Mouse (Mus musculus): Measurements from ENCODE around the gene Tet1.

The Tet1 gene

DNA sequence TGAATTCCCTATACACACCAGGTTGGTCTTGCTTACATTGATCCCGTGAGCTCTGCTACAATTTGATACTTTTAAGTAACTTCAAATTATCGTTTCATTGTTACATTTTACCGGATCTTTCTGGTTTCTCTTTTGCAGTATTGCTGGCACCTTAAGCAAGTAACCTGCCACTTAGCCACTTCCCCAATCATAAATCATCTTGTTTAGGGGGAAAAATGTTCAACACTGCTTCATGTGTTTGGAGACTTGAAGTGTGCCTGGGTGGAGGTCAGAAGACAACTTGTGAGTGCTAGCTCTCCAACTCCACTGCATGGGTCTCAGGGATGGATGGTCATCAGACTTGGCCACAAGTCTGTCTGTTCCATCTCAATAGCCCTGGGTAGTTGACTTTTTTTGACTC lies 17.8 kb downstream of the Tet1 start:
- no peak for DNase-seq

- DNase-seq: peak; percentile 67 to 73
Observed at GRCm38 (mm10) chr10:62886799-62887591, 21.8 kb downstream of the Tet1 start.

- DNase-seq: no peak
Observed at GRCm38 (mm10) chr10:62885969-62886798, 22.6 kb downstream of the Tet1 start.

GRCm38 (mm10) chr10:62885460-62885859 lies 23.3 kb downstream of the Tet1 start:
- no peak for DNase-seq

DNA sequence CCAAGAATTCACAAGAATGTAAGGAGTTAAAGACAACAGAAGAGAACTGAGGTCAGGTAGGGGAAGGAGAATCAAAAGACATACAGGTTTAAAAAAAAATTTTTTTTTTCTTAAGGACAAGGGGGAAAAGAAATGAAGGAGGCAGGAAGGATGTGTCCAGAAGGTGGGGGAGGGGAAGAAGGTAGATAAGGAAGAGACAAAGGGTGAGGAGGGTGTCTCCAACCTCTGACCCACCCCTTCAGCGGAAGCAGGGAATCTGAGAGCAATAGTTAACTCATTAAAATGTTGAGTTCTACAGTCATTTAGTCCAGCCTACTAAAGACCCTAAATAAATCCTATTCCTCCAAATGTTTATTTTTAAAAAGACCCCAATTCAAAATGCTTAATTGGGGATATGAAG lies 24.3 kb downstream of the Tet1 start:
- DNase-seq: no peak

DNA sequence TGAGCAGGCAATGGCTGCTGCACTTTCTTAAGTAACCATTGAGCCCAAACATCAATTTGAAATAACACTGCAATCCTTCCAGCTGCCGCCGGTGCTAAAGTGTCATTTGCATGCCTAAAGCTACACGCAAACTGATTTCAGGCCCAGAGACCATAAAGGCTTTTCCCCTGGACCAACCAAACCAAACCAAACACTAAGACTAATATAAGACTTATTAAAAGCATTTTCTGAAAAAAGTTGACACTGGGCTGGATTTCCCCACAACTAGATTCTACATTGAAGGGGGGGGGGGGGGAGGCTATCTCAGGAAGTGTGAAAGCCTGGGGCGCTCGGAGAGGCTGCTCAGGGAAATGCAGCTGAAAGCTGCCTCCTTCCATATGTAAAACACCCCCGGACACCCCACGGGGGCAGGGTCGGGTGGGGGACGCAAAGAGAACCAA lies 24.8 kb downstream of the Tet1 start:
- no peak for DNase-seq

- no peak for DNase-seq
Observed at GRCm38 (mm10) chr10:62881211-62881610, 27.6 kb downstream of the Tet1 start.

DNA sequence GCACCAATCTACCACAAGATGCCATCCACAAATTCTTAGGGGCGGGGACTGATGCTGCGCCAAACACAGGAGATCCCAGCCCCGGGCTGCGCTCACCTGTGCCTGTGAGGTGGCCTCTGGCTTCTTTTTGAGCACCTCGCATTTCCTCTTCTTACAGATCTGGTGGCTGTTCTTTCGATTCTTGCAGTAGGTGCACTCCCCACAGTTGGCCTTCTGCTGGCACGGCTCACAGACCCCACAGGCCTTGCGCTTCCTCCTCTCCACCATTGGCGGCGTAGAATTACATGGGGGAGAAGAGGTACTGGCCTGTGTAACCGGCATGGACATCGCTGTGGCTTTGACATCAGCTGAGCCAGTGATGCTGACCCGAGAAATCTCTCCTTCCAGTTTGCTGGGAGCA lies 30.7 kb downstream of the Tet1 start:
- DNase-seq: no peak

DNA sequence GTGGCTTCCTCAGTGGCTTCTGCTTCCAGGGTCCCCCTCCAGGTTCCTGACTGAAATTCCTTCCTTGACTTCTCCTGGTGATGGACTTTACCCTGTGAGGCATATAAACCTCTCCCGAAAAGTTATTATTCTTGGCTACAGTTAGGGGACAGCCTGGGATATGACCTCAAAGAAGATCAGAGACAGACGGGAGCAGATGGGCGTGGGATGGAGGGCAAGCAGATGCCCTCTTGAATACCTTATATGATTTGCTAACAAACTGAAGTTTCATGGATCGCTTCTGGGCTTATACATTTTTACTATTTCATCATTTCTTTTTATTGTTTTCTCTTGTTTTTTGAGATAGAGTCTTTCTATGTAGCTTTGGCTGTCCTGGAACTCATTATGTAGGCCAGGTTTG lies 33.2 kb downstream of the Tet1 start:
- DNase-seq: no peak

GRCm38 (mm10) chr10:62874828-62875227 lies 34.0 kb downstream of the Tet1 start:
- no peak for DNase-seq

DNA sequence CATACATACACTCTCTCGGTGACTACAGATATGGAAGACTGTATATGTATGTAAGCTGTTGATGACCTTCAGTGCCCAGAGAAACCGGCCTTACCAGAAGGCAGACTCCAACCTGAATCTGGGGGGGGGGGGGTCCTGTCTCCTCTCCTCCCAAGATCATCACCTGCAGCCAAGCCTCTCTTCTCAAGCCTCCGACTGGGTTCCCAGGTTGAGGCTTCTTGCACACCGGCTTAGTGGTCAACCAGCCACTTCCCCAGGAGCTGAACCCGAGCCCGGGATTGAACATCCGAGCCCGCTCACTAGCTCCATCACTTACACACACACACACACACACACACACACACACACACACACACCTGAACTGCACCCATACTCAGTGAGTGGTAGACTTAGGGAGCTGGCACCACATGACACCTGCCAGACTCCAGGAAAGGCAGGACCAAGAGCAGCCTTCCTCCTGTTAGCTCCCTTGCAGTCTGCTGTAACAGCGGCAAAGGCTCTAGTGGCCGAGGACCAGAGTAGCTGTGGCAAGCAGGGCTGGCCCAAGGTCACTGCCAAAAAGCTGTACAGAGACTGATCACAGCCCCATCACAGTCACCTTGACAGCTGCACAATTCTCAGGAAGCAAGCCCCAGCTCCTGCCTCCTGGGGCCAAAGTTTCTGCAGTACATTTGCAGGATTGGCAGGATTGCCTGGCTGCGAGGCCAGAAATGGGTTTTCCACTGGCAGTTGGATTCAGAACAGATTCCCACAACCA lies 42.6 kb downstream of the Tet1 start:
- peak; percentile 57 to 63 for DNase-seq

DNA sequence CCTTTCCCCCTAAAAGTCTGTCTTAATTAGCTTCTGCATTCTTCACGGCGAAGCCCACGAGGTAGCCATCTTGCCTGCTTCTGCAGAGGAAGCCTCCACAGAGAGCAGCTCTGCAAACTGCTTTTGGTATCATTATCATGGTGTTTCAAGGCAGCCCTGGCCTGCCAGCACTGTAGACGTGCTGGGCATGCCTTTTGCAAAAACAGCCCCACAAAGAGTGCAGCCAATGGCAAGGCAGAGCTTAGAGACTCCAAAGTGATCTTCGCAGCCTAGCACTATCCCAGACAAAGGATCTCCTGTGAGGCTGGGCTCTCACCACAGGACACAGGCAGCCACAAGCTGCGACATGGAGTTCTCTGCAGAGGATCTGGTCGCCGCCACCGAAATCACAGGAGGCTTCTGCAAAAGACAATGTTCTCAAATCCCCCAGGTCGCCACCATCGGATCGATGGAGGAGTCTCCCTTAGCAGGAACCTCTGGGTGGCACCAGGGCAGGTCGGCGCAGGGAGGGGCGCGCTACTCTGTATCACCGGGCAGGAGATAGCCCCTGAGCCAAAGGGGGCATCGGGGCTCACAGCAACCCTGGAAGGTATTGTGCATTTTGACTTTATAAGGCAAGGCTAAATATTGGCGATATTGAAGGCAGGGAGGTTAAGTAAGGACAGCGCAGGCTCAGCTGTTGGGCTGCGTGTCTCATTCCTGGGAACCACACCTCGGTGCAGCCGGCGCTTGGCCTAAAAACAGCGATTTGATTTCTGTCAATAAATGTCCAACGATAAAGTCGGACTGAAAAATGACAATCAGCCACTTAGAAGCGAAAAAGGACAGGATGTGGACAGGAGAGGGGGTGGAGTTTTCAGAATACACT lies 43.4 kb downstream of the Tet1 start:
- peak; percentile 83 to 88 for DNase-seq

DNA sequence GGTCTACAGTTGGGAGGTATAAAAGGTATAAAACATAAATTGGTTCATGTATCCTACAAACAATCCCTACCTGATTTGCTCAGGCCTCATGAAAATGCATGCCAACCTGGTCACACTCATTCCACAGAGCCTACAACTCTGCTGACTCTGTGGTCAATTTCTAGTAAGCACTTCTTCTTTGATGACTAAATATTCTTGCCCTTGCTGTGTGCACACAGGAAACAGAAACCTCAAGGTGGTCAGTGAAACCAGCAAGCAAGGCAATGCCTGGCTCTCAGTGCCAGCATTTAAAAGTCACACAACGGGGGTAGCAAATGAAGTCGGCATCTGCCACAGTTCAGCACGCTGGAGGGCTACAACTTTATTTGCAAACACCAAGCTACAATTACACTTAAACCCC lies 45.2 kb downstream of the Tet1 start:
- no peak for DNase-seq

- DNase-seq: no peak
Observed at GRCm38 (mm10) chr10:62862435-62862834, 46.4 kb downstream of the Tet1 start.

DNA sequence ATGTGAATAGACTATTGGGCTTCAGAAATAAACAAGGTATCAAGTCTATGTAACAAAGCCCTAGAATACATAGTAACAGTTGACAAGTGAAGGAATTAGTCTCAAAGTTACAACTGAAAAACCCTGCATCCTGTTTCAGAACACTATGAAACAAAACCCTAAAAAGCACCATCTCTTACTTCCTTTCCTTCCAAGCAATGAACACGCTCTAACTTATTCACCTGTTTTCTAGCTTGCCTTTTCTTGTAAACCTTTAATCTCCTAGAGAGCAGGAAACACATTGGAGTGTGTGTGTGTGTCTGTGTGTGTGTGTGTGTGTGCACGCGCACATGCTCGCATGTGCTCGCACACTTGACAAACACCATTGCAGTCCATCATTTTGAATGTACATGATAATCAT lies 49.8 kb downstream of the Tet1 start:
- no peak for DNase-seq

DNA sequence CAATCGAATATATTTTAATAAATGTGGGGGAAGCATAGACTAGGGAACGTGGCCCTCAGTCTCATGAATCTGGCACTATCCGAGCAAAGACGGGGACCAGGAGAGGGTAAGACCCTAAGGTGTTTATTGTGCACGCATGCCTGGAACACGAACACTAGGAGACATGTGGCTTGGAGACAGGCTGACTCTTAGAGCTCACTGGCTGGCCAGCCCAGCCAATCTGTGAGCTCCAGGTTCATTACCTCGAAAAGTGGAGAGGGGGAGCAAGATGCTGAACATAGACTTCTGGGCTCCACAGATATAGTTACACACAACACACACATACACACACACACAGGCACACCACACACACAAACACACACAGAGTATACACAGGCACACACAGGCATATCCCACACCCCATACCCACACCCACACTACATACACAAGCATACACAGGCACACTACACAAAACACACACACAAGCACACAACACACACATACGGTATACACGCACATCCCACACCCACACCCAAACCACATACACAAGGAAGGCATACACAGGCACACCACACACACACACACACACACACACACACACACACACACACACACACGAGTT lies 52.0 kb downstream of the Tet1 start:
- peak in 1 of 2 experiments; percentile 12 for DNase-seq

DNA sequence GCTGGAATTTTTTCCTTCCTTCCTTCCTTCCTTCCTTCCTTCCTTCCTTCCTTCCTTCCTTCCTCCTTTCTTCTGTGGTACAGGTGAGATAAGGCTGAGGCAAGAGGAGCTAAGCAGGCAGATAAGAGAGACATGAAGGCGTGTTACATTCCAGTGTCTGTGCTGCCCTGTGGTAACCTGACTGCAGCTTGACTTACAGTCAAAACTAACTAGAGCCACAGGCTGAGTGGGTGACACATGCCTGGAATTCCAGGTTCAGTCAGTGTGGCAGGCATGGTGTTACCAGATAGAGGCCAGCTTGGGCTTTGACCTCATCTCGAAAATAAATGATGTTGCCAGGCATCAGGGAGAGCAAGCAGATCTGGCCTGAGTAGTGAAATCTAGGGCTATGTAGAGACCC lies 53.8 kb downstream of the Tet1 start:
- no peak for DNase-seq

DNA sequence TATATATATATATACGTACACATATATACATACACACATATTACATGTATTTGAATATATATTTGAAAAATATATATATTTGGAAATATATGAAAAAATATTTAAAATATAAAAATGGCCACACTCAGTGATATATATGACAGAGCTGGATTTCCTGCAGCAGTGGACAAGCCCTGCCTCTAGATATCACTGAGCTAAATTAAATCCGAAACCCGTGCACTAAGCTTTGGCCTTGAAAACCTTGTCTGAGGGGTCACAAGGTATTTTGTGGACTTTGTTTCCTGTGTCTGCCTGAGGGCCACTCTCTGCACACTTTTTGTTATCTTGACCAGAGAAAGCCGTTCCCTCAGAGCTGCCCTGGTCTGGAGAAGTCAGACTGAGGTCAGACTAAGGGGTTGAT lies 54.2 kb downstream of the Tet1 start:
- DNase-seq: no peak

GRCm38 (mm10) chr10:62851578-62851977 lies 57.2 kb downstream of the Tet1 start:
- no peak for DNase-seq

GRCm38 (mm10) chr10:62851025-62851424 lies 57.8 kb downstream of the Tet1 start:
- DNase-seq: no peak

DNA sequence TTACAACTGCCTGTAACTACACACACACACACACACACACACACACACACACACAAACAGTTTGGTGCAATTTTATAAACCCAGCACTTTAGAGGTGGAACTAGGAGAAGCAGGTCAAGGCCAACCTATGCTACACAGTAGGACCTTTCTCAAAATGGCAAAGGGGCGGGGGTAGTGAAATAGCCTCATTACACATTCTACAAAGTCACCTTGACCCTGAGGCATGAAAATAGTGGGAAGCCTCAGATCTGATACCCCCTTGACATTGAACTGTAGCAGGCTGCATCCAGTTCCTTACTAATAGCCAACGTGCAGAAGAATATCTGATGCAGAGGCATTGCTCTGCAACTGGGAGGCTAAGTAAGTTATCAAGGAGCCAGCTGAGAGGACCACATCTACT lies 60.0 kb downstream of the Tet1 start:
- DNase-seq: no peak

- peak; percentile 62 to 66 for DNase-seq
Observed at GRCm38 (mm10) chr10:62847069-62847626, 61.6 kb downstream of the Tet1 start.
